Mouse (Mus musculus): Measurements from ENCODE around the gene Klk1b16. TPM values are rescaled to one million over a fixed set of nuclear protein-coding genes. Genes with fewer than 3 reads are reported as not detected.
"Not testable (repeated sequence)": the region's sequence is repeated elsewhere in the genome, so short reads cannot be mapped to it uniquely, and the experiment has no call there.

Gene Klk1b16
- 0.06 TPM in 1 of 2 replicates, not detected in the other for polyA plus RNA-seq (2015; fragmentation: Nextera tagmentation; extraction: Ambion mirVana)

- no peak for ATAC-seq (ENCODE audit: low read depth)
- no peaks in the 10 kb centered on the region for H3K4me1 ChIP-seq (ENCODE audit: control insufficient read depth, low read depth, low read length)
- H3K9ac ChIP-seq (ENCODE audit: low read depth, low read length) = no peak within 1 kb of the TSS
- H3K4me3 ChIP-seq (ENCODE audit: low read depth, low read length) = no peak within 1 kb of the TSS
- H3K27me3 ChIP-seq (ENCODE audit: control insufficient read depth, insufficient read depth, low read depth, low read length) = no peaks in the 10 kb centered on the region
- no peak within 1 kb of the TSS for H3K4me2 ChIP-seq (ENCODE audit: low read depth, low read length)
- H3K27ac ChIP-seq (ENCODE audit: low read length) = no peak within 1 kb of the TSS
- no peaks in the 10 kb centered on the region for H3K36me3 ChIP-seq (ENCODE audit: control insufficient read depth, insufficient read depth)
- 77% methylated on average over 3 of the region's 3 CpGs for whole genome bisulfite sequencing (ENCODE audit: insufficient replicate concordance)
- H3K9me3 ChIP-seq (replicated peaks; ENCODE audit: control insufficient read depth, low read length) = no peaks in the 10 kb centered on the region
These were observed at the start of gene Klk1b16 for GRCm38 (mm10) chr7:44136467-44136866. Klk1b16 (plus strand) TSS chr7:44136767.

GRCm38 (mm10) chr7:44096111-44096510 is 40.5 kb upstream of the Klk1b16 start:
- no peak overlapping the region for H3K9ac ChIP-seq (ENCODE audit: low read depth, low read length)
- no peaks in the 10 kb centered on the region for H3K4me1 ChIP-seq (ENCODE audit: control insufficient read depth, low read depth, low read length)
- no peaks in the 10 kb centered on the region for H3K9me3 ChIP-seq (replicated peaks; ENCODE audit: control insufficient read depth, low read length)
- H3K4me2 ChIP-seq (ENCODE audit: low read depth, low read length) = no peak overlapping the region
- no peak overlapping the region for H3K27ac ChIP-seq (ENCODE audit: low read length)
- no peaks in the 10 kb centered on the region for H3K27me3 ChIP-seq (ENCODE audit: control insufficient read depth, insufficient read depth, low read depth, low read length)
- no peak overlapping the region for H3K4me3 ChIP-seq (ENCODE audit: low read depth, low read length)
- 65% methylated on average over 1 of the region's 1 CpGs for WGBS (ENCODE audit: insufficient replicate concordance)
- no peaks in the 10 kb centered on the region for H3K36me3 ChIP-seq (ENCODE audit: control insufficient read depth, insufficient read depth)
- ATAC-seq (ENCODE audit: low read depth) = no peak

GRCm38 (mm10) chr7:44102028-44102427 is 34.5 kb upstream of the Klk1b16 start, which contains the start of gene Klk1b21:
Klk1b21 (plus strand) TSS chr7:44102328.
- H3K36me3 ChIP-seq (ENCODE audit: control insufficient read depth, insufficient read depth) = not testable (repeated sequence)

GRCm38 (mm10) chr7:44112373-44112772 is 24.2 kb upstream of the Klk1b16 start, which contains the start of gene Klk1b22:
Klk1b22 (plus strand) TSS chr7:44112673.
- Histone ChIP-seq H3K4me3 (ENCODE audit: low read depth, low read length) (no peak within 1 kb of the TSS), H3K9ac (ENCODE audit: low read depth, low read length) (no peak within 1 kb of the TSS), H3K4me2 (ENCODE audit: low read depth, low read length) (no peak within 1 kb of the TSS), H3K27ac (ENCODE audit: low read length) (no peak within 1 kb of the TSS), H3K4me1 (ENCODE audit: control insufficient read depth, low read depth, low read length) (no peaks in the 10 kb centered on the region), H3K27me3 (ENCODE audit: control insufficient read depth, insufficient read depth, low read depth, low read length) (no peaks in the 10 kb centered on the region), H3K36me3 (ENCODE audit: control insufficient read depth, insufficient read depth) (no peaks in the 10 kb centered on the region), H3K9me3 (replicated peaks; ENCODE audit: control insufficient read depth, low read length) (no peaks in the 10 kb centered on the region)
- no peak for ATAC-seq (ENCODE audit: low read depth)
- whole genome bisulfite sequencing (ENCODE audit: insufficient replicate concordance) = 33% methylated on average over 4 of the region's 4 CpGs

More at GRCm38 (mm10) chr7:44102028-44102427, 34.5 kb upstream of the Klk1b16 start, which contains the start of gene Klk1b21:
- H3K27me3 ChIP-seq (ENCODE audit: control insufficient read depth, insufficient read depth, low read depth, low read length); H3K4me3 ChIP-seq (ENCODE audit: low read depth, low read length); H3K9me3 ChIP-seq (replicated peaks; ENCODE audit: control insufficient read depth, low read length); H3K27ac ChIP-seq (ENCODE audit: low read length); H3K4me2 ChIP-seq (ENCODE audit: low read depth, low read length); ATAC-seq (ENCODE audit: low read depth); H3K9ac ChIP-seq (ENCODE audit: low read depth, low read length); H3K4me1 ChIP-seq (ENCODE audit: control insufficient read depth, low read depth, low read length): not testable (repeated sequence)
- WGBS (ENCODE audit: insufficient replicate concordance) = 57% methylated on average over 3 of the region's 3 CpGs

GRCm38 (mm10) chr7:44123445-44123844 is 13.1 kb upstream of the Klk1b16 start:
- H3K4me3 ChIP-seq (ENCODE audit: low read depth, low read length) = no peak overlapping the region
- H3K27me3 ChIP-seq (ENCODE audit: control insufficient read depth, insufficient read depth, low read depth, low read length) = no peaks in the 10 kb centered on the region
- no peak overlapping the region for H3K9ac ChIP-seq (ENCODE audit: low read depth, low read length)
- no peak for ATAC-seq (ENCODE audit: low read depth)
- H3K27ac ChIP-seq (ENCODE audit: low read length) = no peak overlapping the region
- 65% methylated on average over 6 of the region's 6 CpGs for WGBS (ENCODE audit: insufficient replicate concordance)
- no peak overlapping the region for H3K4me2 ChIP-seq (ENCODE audit: low read depth, low read length)
- no peaks in the 10 kb centered on the region for H3K9me3 ChIP-seq (replicated peaks; ENCODE audit: control insufficient read depth, low read length)
- no peaks in the 10 kb centered on the region for H3K4me1 ChIP-seq (ENCODE audit: control insufficient read depth, low read depth, low read length)
- H3K36me3 ChIP-seq (ENCODE audit: control insufficient read depth, insufficient read depth) = no peaks in the 10 kb centered on the region

GRCm38 (mm10) chr7:44179299-44180045 is 42.9 kb downstream of the Klk1b16 start:
- Histone ChIP-seq H3K9me3 (replicated peaks; ENCODE audit: control insufficient read depth, low read length) (no peaks in the 10 kb centered on the region), H3K4me2 (ENCODE audit: low read depth, low read length) (no peak overlapping the region), H3K36me3 (ENCODE audit: control insufficient read depth, insufficient read depth) (no peaks in the 10 kb centered on the region), H3K27me3 (ENCODE audit: control insufficient read depth, insufficient read depth, low read depth, low read length) (no peaks in the 10 kb centered on the region), H3K9ac (ENCODE audit: low read depth, low read length) (no peak overlapping the region), H3K4me3 (ENCODE audit: low read depth, low read length) (no peak overlapping the region), H3K4me1 (ENCODE audit: control insufficient read depth, low read depth, low read length) (no peaks in the 10 kb centered on the region), H3K27ac (ENCODE audit: low read length) (no peak overlapping the region)
- 56% methylated on average over 9 of the region's 9 CpGs for WGBS (ENCODE audit: insufficient replicate concordance)
- no peak for ATAC-seq (ENCODE audit: low read depth)

GRCm38 (mm10) chr7:44186516-44186915 is 49.9 kb downstream of the Klk1b16 start:
- not testable (repeated sequence) for ATAC-seq (ENCODE audit: low read depth); H3K4me2 ChIP-seq (ENCODE audit: low read depth, low read length); H3K9me3 ChIP-seq (replicated peaks; ENCODE audit: control insufficient read depth, low read length); H3K4me1 ChIP-seq (ENCODE audit: control insufficient read depth, low read depth, low read length); H3K36me3 ChIP-seq (ENCODE audit: control insufficient read depth, insufficient read depth); H3K9ac ChIP-seq (ENCODE audit: low read depth, low read length); H3K27me3 ChIP-seq (ENCODE audit: control insufficient read depth, insufficient read depth, low read depth, low read length); H3K27ac ChIP-seq (ENCODE audit: low read length); H3K4me3 ChIP-seq (ENCODE audit: low read depth, low read length)
- 53% methylated on average over 8 of the region's 8 CpGs for WGBS (ENCODE audit: insufficient replicate concordance)

- not testable (repeated sequence) for ATAC-seq (ENCODE audit: low read depth); H3K36me3 ChIP-seq (ENCODE audit: control insufficient read depth, insufficient read depth); H3K9me3 ChIP-seq (replicated peaks; ENCODE audit: control insufficient read depth, low read length); H3K27ac ChIP-seq (ENCODE audit: low read length); H3K4me1 ChIP-seq (ENCODE audit: control insufficient read depth, low read depth, low read length); H3K9ac ChIP-seq (ENCODE audit: low read depth, low read length); H3K27me3 ChIP-seq (ENCODE audit: control insufficient read depth, insufficient read depth, low read depth, low read length); H3K4me2 ChIP-seq (ENCODE audit: low read depth, low read length); H3K4me3 ChIP-seq (ENCODE audit: low read depth, low read length)
These were observed 51.4 kb downstream of the Klk1b16 start, which contains the start of gene Klk1b24 for GRCm38 (mm10) chr7:44187936-44188335. Klk1b24 (plus strand) TSS chr7:44188236.
